In the genomic region with DNA sequence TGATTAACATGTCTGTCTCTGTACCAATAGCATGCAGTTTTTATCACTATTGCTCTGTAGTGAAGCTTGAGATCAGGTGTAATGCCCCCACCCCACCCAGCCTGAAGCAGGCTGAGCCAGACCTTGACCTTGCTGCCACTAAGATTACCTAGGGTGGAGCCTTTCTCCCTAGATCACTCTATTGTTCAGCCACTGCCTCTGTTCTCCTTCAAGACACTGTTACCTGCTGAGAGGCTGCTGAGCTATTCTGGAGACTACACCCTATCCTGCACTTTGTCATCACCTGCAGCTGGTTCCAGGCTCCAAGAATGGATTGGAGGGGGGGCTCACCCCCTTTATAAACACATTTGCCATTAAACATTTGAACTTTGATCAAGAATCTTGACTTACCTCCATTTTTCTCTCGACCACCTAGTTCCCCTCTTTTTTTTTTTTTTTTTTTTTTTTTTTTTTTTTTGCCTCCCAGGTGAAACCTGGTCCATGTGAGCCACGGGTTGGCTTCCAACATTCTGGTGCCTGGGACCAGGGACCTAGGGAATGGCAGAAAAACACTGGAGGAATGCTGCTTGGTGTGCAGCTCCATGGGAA, we compare ENCODE assay signal across 31 mouse cellular contexts. TPM values are rescaled to one million over a fixed set of nuclear protein-coding genes. Genes with fewer than 3 reads are reported as not detected.
DNase-seq lines count a peak whose midpoint lies in the region; ATAC-seq and TF ChIP-seq lines count a peak whose summit lies in the region.
"Had no signal": no experiment of that assay in that cellular context is flagged by ENCODE, and none has a peak within 500 bp of the region (broad histone marks: within the 10 kb centered on the region; RNA-seq: fewer than 3 reads in every experiment).

No protein-coding gene starts in this region.

- no peaks in the 10 kb centered on the region for H3K4me1 ChIP-seq in E14TG2a.4 (replicated peaks; ENCODE audit: low read depth, low read length)
- H3K4me1 ChIP-seq in forebrain, embryonic 16.5 days (replicated peaks; ENCODE audit: control insufficient read depth, insufficient read depth, low read length), result no peaks in the 10 kb centered on the region
- H3K4me1 ChIP-seq: embryonic facial prominence, embryonic 13.5 days; embryonic facial prominence, embryonic 15.5 days; forebrain, embryonic 10.5 days; forebrain, embryonic 12.5 days had no signal

- DNase-seq in ES-CJ7 (ENCODE audit: low read depth, low spot score) (peak; percentile 91), R1 (ENCODE audit: low read depth, low spot score) (peak; percentile 91), ZHBTc4 (ENCODE audit: low read depth, low spot score) (peak; percentile 77)
- no peak for DNase-seq in frontal cortex, postnatal 36 days (ENCODE audit: low spot score in 2 of 2)
- DNase-seq in ovary, postnatal 10 days (ENCODE audit: low spot score), result no peak
- DNase-seq: adrenal gland, adult 2 months; adrenal gland, postnatal 10 days; adrenal gland, postnatal 25 days; B cell, adult 2 months; cerebellum, adult 11 months; cerebellum, adult 18-20 months; cerebellum, adult 8-10 months; cerebellum, adult 9-11 months; cerebellum, postnatal 14 days; cerebellum, postnatal 36 days; embryo, embryonic 11 days; forebrain, postnatal 0 days had no signal

- no peak for TF ChIP-seq CTCF in E14TG2a.4 (conservative IDR thresholded peaks at IDR 0.05; ENCODE audit: low read length)

- H3K27me3 ChIP-seq in E14TG2a.4 (ENCODE audit: insufficient read depth, low read length), result no peaks in the 10 kb centered on the region
- no peaks in the 10 kb centered on the region for H3K27me3 ChIP-seq in forebrain, embryonic 16.5 days (replicated peaks; ENCODE audit: control insufficient read depth, insufficient read depth, low read length)
- H3K27me3 ChIP-seq: CH12.LX; embryonic facial prominence, embryonic 13.5 days; embryonic facial prominence, embryonic 15.5 days; forebrain, embryonic 12.5 days had no signal

- H3K9me3 ChIP-seq in E14TG2a.4 (ENCODE audit: low read length), result peaks cover 75% of the 10 kb centered on the region
- no peaks in the 10 kb centered on the region for H3K9me3 ChIP-seq in forebrain, embryonic 16.5 days (ENCODE audit: control insufficient read depth, low read length)
- H3K9me3 ChIP-seq: embryonic facial prominence, embryonic 15.5 days; forebrain, embryonic 12.5 days; G1E had no signal

- no peak for ATAC-seq in forebrain, embryonic 16.5 days
- ATAC-seq: CD4-positive, CD25-positive, alpha-beta regulatory T cell, adult 4 months; forebrain, embryonic 14.5 days; forebrain, postnatal 0 days; Patski had no signal

- H3K4me2 ChIP-seq in forebrain, embryonic 16.5 days (ENCODE audit: low read length), result no peak overlapping the region
- H3K4me2 ChIP-seq: embryonic facial prominence, embryonic 13.5 days; embryonic facial prominence, embryonic 15.5 days; forebrain, embryonic 12.5 days had no signal

- H3K4me3 ChIP-seq in E14TG2a.4 (replicated peaks; ENCODE audit: low read length), result 0 out of 2 replicates have a peak overlapping the region, but pooled peaks have one; percentile 4
- no peak overlapping the region for H3K4me3 ChIP-seq in forebrain, embryonic 16.5 days (replicated peaks; ENCODE audit: low read length)
- H3K4me3 ChIP-seq: embryonic facial prominence, embryonic 13.5 days; embryonic facial prominence, embryonic 15.5 days; erythroblast, embryonic 14.5 days; forebrain, embryonic 10.5 days; forebrain, embryonic 12.5 days had no signal

- WGBS in forebrain, embryonic 16.5 days, result 51% methylated on average over 2 of the region's 2 CpGs

- H3K27ac ChIP-seq in forebrain, embryonic 16.5 days (ENCODE audit: low read length), result no peak overlapping the region
- H3K27ac ChIP-seq: embryonic facial prominence, embryonic 13.5 days; embryonic facial prominence, embryonic 15.5 days; forebrain, embryonic 10.5 days; forebrain, embryonic 12.5 days had no signal

- 0 out of 2 replicates have a peak, but pooled peaks cover 11% of the 10 kb centered on the region for H3K36me3 ChIP-seq in E14TG2a.4 (ENCODE audit: insufficient read depth, low read length)
- no peaks in the 10 kb centered on the region for H3K36me3 ChIP-seq in forebrain, embryonic 16.5 days (ENCODE audit: control insufficient read depth, insufficient read depth)
- H3K36me3 ChIP-seq: embryonic facial prominence, embryonic 13.5 days; embryonic facial prominence, embryonic 15.5 days; forebrain, embryonic 10.5 days; forebrain, embryonic 12.5 days; G1E had no signal

- H3K9ac ChIP-seq in forebrain, embryonic 16.5 days (replicated peaks; ENCODE audit: low read depth, low read length), result no peak overlapping the region
- H3K9ac ChIP-seq: embryonic facial prominence, embryonic 13.5 days; embryonic facial prominence, embryonic 15.5 days; forebrain, embryonic 12.5 days; forebrain, postnatal 0 days had no signal

RNA-seq across cellular contexts. Expression of a gene that starts 28.3 kb away (rescaled TPM):
- polyA plus RNA-seq in forebrain, embryonic 16.5 days (2015; fragmentation: Nextera tagmentation; extraction: Ambion mirVana), result not detected in 2 replicates
- polyA plus RNA-seq: adrenal gland, adult 2 months; brain, embryonic 14.5 days; CD4-positive, CD25-positive, alpha-beta regulatory T cell, adult 4 months; embryonic facial prominence, embryonic 11.5 days; embryonic facial prominence, embryonic 13.5 days; embryonic facial prominence, embryonic 15.5 days; erythroblast, embryonic 14.5 days; forebrain, embryonic 10.5 days; forebrain, embryonic 12.5 days; forebrain, embryonic 14.5 days; forebrain, postnatal 0 days; G1E; Patski had no signal

RNA-seq across cellular contexts. Expression of a gene that starts 36.8 kb away (rescaled TPM):
- polyA plus RNA-seq in forebrain, embryonic 16.5 days (2015; fragmentation: Nextera tagmentation; extraction: Ambion mirVana), result 9.0 and 11.6 TPM in 2 replicates

RNA-seq across cellular contexts. Expression of a gene that starts 58.2 kb away (rescaled TPM):
- 59.8 and 68.5 TPM in 2 replicates for polyA plus RNA-seq in forebrain, embryonic 16.5 days (2015; fragmentation: Nextera tagmentation; extraction: Ambion mirVana)

Comparison
In these comparisons a context has a peak if more than half of its experiments do, and no peak if none do; other contexts are left out.
1. DNase-seq: peak in ES-CJ7 (single experiment), R1 (single experiment) and ZHBTc4 (single experiment); none in frontal cortex, postnatal 36 days (0 of 2) and ovary, postnatal 10 days (single experiment).